Mouse (Mus musculus) layer of hippocampus, postnatal 36 days (tissue): ENCODE results near the gene Srcin1. TPM values are rescaled to one million over a fixed set of nuclear protein-coding genes. Genes with fewer than 3 reads are reported as not detected.

Experiments
- DNase-seq, 2 experiments: peaks; one replicate each; pipeline ENCODE4 v3.0.0; 2022
- total RNA-seq, 2 experiments: library from RNA; stranded (reverse); gene quantifications; 2 replicates each; pipeline ENCODE4 v1.2.3; 2021

Srcin1 gene
- 100 to 1,000 TPM; 230 to 247 TPM for total RNA-seq

DNA sequence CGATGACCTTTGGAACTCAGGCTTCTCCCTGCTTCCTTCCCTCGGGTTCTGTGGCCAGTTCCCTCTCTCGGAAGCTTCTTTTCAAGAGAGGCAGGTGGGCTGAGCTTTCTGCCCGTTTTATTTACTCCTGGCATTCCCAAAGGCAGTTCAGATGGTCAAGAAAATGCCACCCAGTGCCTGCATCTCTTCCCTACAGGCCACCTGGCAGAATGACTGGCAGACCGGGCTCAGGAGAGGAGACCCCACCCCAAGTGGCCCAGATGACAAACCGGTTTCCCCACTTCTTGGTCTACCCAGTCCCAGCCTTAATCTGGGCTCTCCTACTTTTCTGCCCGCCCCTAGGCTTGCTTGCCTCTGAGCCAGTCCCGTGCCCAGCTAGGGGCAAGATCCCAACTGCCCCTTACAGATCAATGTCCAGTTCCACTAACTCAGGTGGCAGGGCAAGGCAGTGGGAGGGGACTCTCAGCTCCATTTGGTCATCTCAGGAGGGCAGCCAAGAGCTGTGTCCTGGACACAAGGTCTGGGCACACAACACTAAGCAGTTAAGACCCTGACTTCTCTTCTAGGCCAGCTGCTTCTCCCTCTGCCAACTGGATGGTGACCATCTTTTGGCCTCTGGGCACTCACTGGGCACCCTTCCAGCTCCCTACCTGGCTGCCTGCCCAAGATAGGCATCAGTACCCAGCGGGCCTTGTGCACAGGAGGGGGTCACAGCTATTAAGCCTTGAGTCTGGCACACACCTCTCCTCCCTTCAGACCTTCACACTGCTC, at the start of gene Srcin1:
TSS of gene Srcin1 (minus strand) at position 51 of the 771 bp plus-strand sequence.
- peak in 1 of 2 experiments; percentile 64 for DNase-seq

DNA sequence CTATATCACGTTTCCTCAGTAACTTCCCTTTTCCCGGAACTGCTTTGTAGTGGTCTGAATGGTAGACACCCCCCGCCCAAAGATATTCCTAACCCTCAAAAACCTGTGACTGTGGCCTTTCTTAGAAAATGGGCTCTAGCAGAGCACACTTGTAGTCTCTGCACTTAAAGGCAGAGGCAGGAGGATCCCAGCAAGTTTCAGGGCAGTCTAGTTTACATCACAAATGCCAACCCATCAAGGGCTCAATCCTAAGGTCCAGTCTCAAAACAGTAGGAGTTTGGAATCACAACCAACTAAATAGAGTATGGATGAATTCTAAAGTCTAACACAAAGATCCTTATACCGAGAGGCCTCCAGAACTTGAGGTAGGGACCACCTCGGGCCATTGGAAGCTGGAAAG, 49.6 kb upstream of the Srcin1 start:
- DNase-seq: no peak

GRCm38 (mm10) chr11:97623166-97623565, 47.2 kb upstream of the Srcin1 start:
- DNase-seq: no peak

DNA sequence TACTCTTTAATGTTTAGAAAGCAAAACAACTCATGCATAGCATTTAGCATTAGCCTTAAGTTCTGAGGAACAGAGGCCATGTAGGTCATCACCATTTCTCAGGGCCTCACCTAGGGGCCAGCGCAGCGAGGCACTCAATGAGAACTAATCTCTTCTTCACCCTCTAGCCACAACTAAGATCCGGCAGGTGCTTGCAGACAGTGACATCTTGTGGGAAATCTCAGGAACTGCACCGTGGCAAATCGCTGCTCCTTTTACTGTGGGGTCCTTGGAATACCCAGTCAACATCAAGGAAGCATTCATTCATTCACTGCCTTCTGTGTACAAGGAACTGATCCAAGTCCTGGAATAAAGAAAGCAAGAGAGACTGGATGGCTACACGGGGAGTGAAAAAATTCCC, 46.5 kb upstream of the Srcin1 start:
- DNase-seq: peak; percentile 64 to 79

DNA sequence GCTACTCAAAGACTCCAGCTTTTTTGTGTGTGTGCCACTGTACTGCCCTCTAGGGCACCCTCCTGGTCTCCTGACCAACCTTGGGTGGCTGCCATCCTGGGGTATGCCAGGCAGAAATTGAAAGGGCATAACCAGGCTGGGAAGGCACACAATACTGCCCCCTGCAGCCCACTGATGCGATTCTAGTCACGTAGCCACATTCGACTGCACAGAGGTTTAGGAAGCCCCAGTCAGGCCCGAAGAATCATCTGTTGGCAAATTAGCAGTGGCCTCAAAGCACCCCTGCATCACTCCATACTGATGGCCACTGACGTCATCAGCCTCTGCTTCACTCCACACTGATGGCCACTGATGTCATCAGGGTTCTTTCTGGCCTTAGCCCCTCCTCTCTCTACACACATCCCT, 43.4 kb upstream of the Srcin1 start:
- peak; percentile 63 to 73 for DNase-seq

GRCm38 (mm10) chr11:97618368-97618767, 42.4 kb upstream of the Srcin1 start:
- no peak for DNase-seq

- DNase-seq: no peak
Measured at GRCm38 (mm10) chr11:97615276-97615675, 39.3 kb upstream of the Srcin1 start.

DNA sequence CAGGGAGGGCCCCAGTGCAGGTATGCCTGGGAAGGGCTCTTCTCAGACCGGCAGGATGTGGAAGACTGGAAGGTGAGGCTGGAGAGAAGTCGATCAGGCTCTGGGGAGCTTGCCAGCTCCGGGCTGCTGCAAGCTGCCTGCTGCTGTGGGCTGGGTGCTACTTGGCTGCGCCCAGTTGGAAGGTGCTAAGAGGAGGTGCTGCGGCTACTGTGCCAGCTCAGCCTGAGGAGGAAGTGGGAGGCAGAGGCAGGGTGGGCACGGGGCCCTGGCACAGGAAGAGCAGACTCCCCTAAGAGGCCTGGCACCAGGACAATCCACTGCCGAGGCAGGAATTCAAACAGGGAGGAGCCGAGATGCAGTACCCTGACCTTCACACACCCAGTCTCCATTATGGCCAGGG, 35.1 kb upstream of the Srcin1 start:
- no peak for DNase-seq

DNA sequence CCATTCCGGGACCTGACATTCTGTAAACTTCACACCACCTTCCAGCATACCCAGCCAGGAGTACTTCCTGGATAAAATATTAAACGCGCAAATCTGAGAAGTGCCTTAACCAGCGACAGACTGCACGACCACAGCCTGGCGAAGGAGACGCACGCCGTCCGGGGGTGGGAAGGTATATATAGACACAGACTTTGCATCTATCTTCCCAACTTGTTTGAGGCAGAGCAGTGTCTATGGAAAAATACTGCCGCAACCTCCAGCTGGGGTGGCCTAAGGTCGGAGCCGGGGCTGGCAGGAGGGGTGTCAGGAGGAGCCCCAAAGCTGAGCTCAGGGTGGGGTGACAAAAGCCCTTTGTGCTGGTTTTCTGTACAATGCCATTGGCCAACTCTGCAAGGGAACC, 33.8 kb upstream of the Srcin1 start:
- DNase-seq: peak in 1 of 2 experiments; percentile 34

- no peak for DNase-seq
Measured at GRCm38 (mm10) chr11:97608933-97609332, 32.9 kb upstream of the Srcin1 start.

- DNase-seq: no peak
Measured at GRCm38 (mm10) chr11:97607056-97607725, 31.2 kb upstream of the Srcin1 start.

GRCm38 (mm10) chr11:97603891-97604290, 27.9 kb upstream of the Srcin1 start:
- no peak for DNase-seq

- DNase-seq: no peak
Measured at GRCm38 (mm10) chr11:97602223-97602622, 26.2 kb upstream of the Srcin1 start.

DNA sequence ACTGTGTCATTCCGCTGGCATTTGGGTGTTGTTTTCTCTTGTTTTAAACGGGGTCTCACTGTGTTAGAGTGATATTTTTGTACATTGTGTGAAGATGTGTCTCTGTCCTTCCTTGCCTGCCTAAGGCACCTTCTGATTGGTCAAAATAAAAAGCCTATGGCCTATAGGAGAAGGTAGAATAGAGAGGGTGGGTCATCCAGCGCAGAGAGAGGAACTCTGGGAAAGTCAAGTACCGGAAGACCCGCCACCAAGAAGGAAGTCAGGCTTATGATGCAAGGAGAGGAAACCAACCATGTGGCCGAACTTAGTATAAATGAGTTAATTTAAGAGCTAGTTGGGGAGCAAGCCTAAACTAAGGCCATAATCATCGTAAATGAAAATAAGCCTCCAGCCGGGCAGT, 23.1 kb upstream of the Srcin1 start:
- DNase-seq: no peak

DNA sequence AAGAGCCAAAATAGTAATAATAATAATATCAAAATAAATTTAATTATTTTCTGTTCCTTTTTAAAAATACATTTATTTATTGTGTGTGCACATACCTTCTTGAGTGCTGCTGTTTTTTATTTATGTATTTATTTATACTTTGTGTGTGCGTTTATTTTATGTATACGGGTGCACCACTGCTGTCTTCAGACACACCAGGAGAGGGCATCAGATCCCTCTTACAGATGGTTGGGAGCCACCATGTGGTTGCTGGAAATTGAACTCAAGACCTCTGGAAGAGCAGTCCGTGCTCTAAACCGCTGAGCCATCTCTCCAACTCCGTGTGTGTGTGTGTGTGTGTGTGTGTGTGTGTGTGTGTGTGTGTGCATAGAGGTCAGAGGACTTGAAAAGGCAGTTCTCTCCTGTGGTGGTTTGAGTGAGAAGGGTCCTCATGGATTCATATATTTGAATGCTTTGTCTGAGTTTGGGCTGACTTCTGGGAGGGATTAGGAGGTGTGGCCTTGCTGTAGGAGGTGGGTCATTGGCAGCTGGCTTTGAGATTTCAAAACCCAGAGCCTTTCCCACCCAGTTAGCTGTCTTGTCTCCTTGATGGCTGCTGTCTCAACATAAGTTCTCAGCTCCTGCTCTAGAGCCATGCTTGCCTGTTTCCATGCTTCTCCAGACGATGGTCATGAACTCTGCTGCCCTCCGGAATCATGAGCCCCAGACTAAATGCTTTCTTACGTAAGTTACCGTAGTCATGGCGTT, 22.1 kb upstream of the Srcin1 start:
- no peak for DNase-seq

DNA sequence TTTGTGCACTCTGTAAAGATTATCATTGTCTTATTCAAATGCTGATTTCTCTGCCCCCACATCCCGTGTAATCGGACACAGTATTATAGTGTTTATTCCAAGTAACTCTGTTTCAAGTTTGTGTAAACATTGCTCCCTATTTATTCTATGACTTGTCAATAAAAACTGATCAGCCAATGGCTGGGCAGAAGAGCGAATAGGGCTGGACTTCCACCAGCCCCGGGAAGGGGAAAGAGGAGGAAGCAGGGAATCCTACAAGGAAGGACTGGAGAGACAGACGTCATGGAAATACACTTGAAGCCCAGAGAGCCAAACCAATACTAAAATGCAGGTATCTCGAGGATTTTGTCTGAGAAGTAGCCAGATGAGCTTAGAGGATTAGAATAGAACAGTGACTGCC, 18.1 kb upstream of the Srcin1 start:
- no peak for DNase-seq

DNA sequence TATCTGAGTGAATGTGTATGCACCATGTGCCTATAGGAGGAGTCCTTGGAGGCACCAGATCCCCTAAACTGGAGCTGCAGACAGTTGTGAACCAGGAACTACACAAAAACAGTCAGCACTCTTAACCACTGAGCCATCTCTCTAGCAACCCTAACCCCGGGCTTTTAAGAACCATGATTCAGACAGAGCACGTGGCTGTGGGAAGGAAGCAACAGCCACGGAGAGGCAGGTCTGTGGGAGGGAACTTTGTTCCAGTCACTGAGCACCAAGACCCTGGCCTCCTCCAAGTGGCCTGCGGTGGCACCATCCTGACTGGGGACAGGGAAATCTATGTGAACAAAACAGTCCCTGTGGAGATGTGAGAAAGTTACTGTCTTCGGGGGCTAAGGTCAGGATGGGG, 15.9 kb upstream of the Srcin1 start:
- no peak for DNase-seq

DNA sequence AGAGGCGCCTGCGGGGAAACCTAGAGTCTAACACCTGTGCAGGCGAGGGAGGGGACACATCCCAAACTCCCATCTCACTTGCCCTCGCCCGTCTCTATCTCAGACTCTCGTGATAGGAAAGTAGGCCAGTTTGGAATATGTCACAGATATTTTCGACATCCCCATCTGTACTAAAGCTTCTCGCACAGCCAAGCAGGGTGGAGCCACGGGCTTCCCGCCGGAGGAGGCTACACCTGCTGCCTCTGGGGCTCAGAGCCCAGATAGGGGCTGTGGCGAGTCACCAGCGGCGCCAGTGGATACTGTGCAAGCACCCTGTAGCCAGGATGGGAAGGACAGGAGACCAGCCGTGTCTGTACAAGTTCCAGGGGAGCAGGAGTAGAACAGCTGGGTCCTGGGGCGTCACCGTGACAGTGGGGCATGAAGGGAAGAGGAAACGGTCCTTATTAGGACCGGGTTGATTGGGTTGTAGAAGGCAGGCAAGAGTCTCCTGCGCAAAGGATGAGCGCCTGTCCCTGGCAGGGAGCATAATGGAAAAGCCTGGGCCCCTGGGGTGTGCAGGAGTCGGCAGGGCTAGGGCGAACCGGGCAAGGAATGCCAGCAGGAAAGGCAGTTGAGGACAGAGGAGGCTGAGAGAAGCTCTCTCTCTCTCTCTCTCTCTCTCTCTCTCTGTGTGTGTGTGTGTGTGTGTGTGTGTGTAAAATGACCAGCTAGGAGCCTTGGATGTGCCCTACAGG, 14.4 kb upstream of the Srcin1 start:
- DNase-seq: no peak

GRCm38 (mm10) chr11:97589216-97589615, 13.2 kb upstream of the Srcin1 start:
- no peak for DNase-seq

- DNase-seq: no peak
Measured at GRCm38 (mm10) chr11:97585932-97586331, 9.9 kb upstream of the Srcin1 start.

DNA sequence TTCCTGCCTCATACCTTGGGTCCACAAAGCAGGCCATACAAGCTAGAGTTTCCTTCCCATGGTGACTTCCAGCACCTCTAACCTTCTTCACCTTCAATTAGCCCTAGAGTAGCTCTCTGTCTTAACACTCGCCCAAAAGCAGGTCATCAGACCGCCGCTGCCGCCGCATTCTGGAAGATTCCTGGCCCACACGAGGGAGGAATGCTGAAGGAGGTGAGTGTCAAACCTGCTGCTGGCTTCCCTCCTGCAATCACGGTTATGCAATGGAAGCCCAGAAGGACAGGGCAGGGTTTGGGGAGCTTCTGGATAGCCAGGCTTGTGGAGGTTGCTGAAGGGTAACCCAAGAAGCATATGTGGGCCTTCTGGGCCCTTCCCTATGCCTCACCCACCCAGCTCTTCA, 8.5 kb upstream of the Srcin1 start:
- no peak for DNase-seq

DNA sequence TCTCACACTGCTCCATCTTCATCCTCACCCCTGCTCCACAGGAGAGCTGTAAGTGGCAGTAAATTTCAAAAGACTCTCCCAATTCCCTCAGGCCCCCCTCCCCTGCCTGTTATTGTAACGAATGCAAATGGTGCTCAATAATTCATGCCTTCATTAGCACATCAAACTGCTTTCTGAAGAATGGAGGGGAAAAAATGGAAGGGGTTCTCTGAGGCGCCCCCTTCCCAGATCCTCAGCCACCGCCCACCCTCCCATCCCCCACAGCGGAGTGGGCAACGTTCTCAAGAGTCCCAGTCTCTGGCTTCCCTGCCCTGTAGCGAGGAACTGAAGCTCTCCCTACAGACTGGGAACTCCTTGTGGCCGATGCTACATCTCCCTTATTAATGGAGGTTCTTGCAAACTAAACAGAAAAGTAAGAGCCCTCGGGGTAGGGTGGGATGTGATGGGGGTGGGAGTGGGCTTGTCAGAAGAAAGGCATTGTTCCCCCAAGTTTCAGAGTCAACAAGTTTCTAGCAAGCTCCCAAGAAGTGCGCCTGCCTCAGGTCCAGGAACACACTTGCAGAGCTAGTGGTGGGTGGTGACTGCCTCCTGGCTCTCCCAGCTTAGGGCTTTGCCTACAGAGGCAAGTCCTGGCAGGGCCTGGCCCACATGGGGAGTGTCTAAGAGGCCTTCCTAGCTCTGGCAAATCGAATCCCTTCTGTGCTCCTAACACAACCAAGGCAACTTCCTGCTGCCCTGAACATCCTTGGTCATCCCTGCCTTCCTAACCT, 3.3 kb upstream of the Srcin1 start:
- no peak for DNase-seq
